Comparison of ENCODE assay signal across 8 mouse cellular contexts in the genomic region with DNA sequence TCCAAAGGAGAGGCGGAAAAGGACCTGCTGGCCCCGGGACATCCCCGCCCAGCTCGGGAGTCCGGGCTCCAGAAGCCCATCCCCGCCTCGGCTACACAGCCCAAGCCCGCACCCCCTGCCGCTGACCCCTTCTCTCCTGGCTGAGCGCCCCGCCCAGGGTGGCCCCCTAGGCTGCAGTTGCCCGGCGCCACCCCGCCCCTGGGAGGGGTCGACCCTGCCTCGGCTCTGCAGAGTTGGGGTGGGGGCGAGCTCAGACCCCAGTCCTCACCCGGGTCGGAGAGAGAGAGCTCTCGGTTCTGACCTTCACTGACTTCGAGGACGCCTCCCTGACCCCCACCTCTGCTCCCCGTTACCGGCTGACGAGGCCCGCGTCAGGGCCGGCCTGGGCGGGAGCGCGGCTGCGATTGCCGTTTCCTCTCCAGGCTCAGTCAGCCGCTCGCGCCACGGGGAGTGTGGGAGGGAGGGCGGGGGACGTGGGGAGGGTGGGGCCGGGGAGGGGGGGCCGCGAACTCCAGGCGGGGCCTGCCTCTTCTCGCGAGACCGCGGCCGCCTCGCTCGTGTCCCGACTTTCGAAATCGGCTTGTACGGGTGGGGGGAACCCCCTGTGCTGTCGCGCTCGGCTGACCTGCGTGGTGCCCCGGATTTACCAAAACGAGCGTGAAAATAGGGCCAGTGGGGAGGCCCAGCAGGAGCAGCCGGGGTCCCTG. TPM values are rescaled to one million over a fixed set of nuclear protein-coding genes. Genes with fewer than 3 reads are reported as not detected.
DNase-seq lines count a peak whose midpoint lies in the region; ATAC-seq lines count a peak whose summit lies in the region.

TSS of gene Ggnbp2 (minus strand) at position 481 of the 707 bp plus-strand sequence.

- DNase-seq in ZHBTc4 (ENCODE audit: low read depth, low spot score), result peak; percentile 96
- peak; percentile 85 to 90 for DNase-seq in gastrocnemius, adult 8-10 months (ENCODE audit: low spot score in 2 of 2)
- DNase-seq in induced T-regulatory cell, adult 2 months (ENCODE audit: low read depth), result peak; percentile 97
- DNase-seq in left cerebral cortex, adult 9 months (ENCODE audit: low spot score in 2 of 2), result peak; percentile 83 to 88
- DNase-seq in right cerebral cortex, postnatal 14 days, result peak; percentile 93
- peak; percentile 82 to 93 for DNase-seq in urinary bladder, postnatal 36 days (ENCODE audit: low spot score in 2 of 2)

- peak; percentile 61 for ATAC-seq in common myeloid progenitor, adult 5-6 weeks (replicated peaks; ENCODE audit: low read depth, poor library complexity, severe bottlenecking)
- ATAC-seq in megakaryocyte progenitor cell, adult 5-6 weeks (replicated peaks; ENCODE audit: poor library complexity), result peak; percentile 65

RNA-seq across cellular contexts. Expression of gene Ggnbp2, which starts in this region (rescaled TPM):
- 177 and 217 TPM in 2 replicates for total RNA-seq in common myeloid progenitor, adult 5-6 weeks (2017)
- 10 to 100 TPM; 31.1 to 45.3 (median 33.5) TPM for total RNA-seq in gastrocnemius, adult 8-10 months (2022)
- total RNA-seq in megakaryocyte progenitor cell, adult 5-6 weeks (2015), result 118 and 133 TPM in 2 replicates
- total RNA-seq in megakaryocyte progenitor cell, adult 5-6 weeks (2017), result 114 and 143 TPM in 2 replicates

Comparison
In these comparisons a context has a peak if more than half of its experiments do, and no peak if none do; other contexts are left out.
1. Peak in every context shown above with its lines: DNase-seq and ATAC-seq.